Mouse (Mus musculus) liver, embryonic 14.5 days (tissue): ENCODE results near the gene 4930539E08Rik.
A peak's percentile ranks its signal among the peaks of the same experiment; 100 is the strongest.

Experiments
- CTCF ChIP-seq: IDR thresholded peaks from 2 replicates; pipeline ENCODE4 v1.5.1; 2016; ENCODE audit warnings: antibody characterized with exemption, low read depth, control low read depth
- EP300 ChIP-seq: IDR thresholded peaks from 2 replicates; pipeline ENCODE4 v1.6.1; 2016; ENCODE audit warnings: antibody characterized with exemption, low read depth

DNA sequence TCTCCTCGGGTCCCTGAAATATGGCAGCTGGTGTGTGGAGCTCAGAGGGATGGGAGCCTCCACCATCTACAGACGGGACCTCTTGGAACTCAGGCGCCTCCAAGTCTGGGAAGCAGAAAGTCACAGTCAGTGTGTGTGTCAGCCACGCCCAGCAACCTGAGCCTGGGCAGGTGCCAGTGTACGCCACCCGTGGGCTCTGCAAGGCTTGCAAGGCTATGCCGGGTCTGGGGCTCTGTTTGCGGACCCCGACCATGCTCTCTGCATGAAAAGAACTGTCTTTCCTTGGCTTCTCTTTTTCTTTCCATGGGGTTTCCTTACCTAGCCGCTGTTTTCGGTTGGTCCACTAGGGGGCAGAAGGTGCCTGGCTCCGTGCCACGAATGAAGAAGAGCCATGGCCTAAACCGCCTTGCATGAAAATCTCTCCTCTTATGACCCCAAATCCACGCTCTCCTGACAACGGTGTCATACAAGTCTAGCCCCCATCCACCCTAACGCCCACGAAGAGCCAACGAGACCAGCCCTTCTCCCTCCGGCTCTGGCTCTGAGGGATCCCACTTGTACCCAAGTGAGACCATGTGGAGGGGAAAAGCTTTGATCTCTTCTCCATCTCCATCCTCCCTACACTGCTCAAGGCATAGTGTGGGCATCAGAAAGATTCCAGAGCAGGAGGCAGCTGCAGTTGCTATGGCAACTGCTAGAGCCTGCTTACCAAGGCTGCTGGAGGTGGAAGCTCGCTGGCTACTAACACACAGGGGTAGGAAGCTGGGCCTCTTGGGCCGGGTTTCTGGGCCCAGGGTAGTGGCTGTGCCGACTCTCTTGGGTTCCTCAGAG lies 10.4 kb downstream of the 4930539E08Rik start:
- TF ChIP-seq CTCF, result peak; percentile 95
- no peak for TF ChIP-seq EP300
